Mouse (Mus musculus) hindbrain, postnatal 0 days (tissue): ENCODE measurements around the gene Eva1a. TPM values are rescaled to one million over a fixed set of nuclear protein-coding genes. Genes with fewer than 3 reads are reported as not detected.

Source experiments
- ATAC-seq: fragments of 200-750 bp; cut with Nextera tagmentation; 2 replicates; pipeline ENCODE4 v1.8.0; 2017; ENCODE audit warnings: mild to moderate bottlenecking, moderate TSS enrichment, moderate library complexity
- DNase-seq: peaks from one replicate; pipeline ENCODE4 v3.0.0-alpha.2; 2015; ENCODE audit warnings: low spot score
- H3K27ac ChIP-seq: fragments of 300-500 bp; sonication (generic); 2 replicates; pipeline ENCODE4 v1.5.1; 2014; ENCODE audit warnings: mild to moderate bottlenecking
- H3K27me3 ChIP-seq: fragments of 300-500 bp; sonication (generic); 2 replicates; pipeline ENCODE4 v1.6.1; 2014; ENCODE audit warnings: low read length, mixed read lengths; ENCODE audit not compliant: insufficient read depth
- H3K36me3 ChIP-seq: fragments of 300-500 bp; sonication (generic); 2 replicates; pipeline ENCODE4 v1.6.1; 2014; ENCODE audit warnings: low read length, mixed read lengths; ENCODE audit not compliant: insufficient read depth
- H3K4me1 ChIP-seq: fragments of 300-500 bp; sonication (generic); 2 replicates; pipeline ENCODE4 v1.6.1; 2014; ENCODE audit warnings: antibody characterized with exemption, low read length, mixed read lengths; ENCODE audit not compliant: insufficient read depth
- H3K4me2 ChIP-seq: fragments of 300-500 bp; sonication (generic); 2 replicates; pipeline ENCODE4 v1.6.1; 2014; ENCODE audit warnings: low read depth, mild to moderate bottlenecking, low read length, moderate library complexity, mixed read lengths
- H3K4me3 ChIP-seq: fragments of 300-500 bp; sonication (generic); 2 replicates; pipeline ENCODE4 v1.5.1; 2014; ENCODE audit warnings: low read length
- H3K9ac ChIP-seq: fragments of 300-500 bp; sonication (generic); replicated peaks from 2 replicates; pipeline ENCODE4 v1.6.1; 2014; ENCODE audit warnings: mild to moderate bottlenecking, low read length, moderate library complexity, mixed read lengths
- H3K9me3 ChIP-seq: fragments of 300-500 bp; sonication (generic); 2 replicates; pipeline ENCODE4 v1.6.1; 2016; ENCODE audit warnings: low read length, mixed read lengths
- CTCF ChIP-seq: IDR thresholded peaks from 2 replicates; pipeline ENCODE4 v1.5.1; 2016; ENCODE audit warnings: antibody characterized with exemption, control low read depth, low read depth
- WGBS: fragments of 180-500 bp; shearing (Covaris S2); extraction: QIAGEN DNeasy Blood & Tissue Kit; methylation state at CpG from one replicate; pipeline ENCODE4 v1.1.7; 2014; 5-methylcytosine and 5-hydroxymethylcytosine counted together
- polyA plus RNA-seq: library from polyadenylated mRNA; unstranded; fragments of >200 nt; fragmentation: Nextera tagmentation; extraction: Ambion mirVana; gene quantifications from 2 replicates; pipeline ENCODE4 v1.2.1, GENCODE M21; 2015
- total RNA-seq: library from RNA; depleted of rRNA; stranded (reverse); fragments of >200 nt; gene quantifications from 2 replicates; pipeline ENCODE4 v1.2.3, GENCODE M21; 2014

Eva1a gene
- total and polyA plus RNA-seq, 2 experiments from 2014 or later: 1.8 to 2.8 TPM

DNA sequence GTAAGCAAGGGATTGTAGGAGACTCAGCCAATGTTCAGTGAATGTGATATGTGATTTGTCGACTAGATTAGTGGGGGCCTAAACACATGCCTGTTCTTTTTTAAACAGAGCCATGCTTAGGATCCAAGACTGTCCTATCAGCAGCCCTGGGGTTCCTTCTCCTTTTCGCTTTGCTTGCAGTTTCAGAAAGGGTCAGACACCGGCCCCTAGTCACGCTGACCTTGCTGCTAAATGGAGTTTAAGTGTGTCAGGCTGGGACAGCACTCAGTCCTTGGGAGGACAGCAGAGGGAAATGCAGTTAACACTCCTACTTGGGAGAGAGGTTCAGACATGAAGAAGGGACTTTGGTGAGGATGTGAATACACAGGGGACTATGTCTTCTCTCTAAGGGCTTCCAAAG is 3.7 kb downstream of the Eva1a start:
- 82% methylated on average over 4 of the region's 4 CpGs for WGBS
- H3K36me3 ChIP-seq: no peaks in the 10 kb centered on the region
- no peak overlapping the region for H3K4me3 ChIP-seq
- ATAC-seq: no peak
- H3K27ac ChIP-seq: no peak overlapping the region
- no peak for DNase-seq
- no peaks in the 10 kb centered on the region for H3K9me3 ChIP-seq
- H3K9ac ChIP-seq: no peak overlapping the region
- H3K27me3 ChIP-seq: peaks cover 10% of the 10 kb centered on the region; the same call in 1 of the 2 replicates
- no peak overlapping the region for H3K4me2 ChIP-seq
- H3K4me1 ChIP-seq: no peaks in the 10 kb centered on the region
- no peak for TF ChIP-seq CTCF

DNA sequence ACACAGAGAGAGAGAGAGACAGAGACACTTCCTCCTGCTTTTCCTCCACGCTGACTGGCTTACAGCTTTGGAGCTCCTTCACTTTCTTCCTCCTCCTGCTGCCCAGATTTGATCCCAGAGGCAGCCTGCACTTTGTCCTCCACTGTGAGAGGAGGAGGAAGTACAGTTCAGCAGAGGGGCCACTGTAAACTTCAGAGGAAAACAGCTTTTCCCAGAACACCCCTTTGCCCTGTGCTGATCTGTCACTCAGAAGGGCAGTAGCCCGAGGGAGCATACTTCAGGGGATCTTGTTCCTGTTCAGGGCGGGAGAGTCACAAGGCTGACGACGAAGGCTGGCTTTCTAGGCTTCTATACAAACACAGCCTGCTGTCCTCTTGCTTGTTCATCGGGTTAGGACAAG is 7.1 kb downstream of the Eva1a start:
- 61% methylated on average over 6 of the region's 6 CpGs for WGBS
- H3K4me2 ChIP-seq: no peak overlapping the region
- no peak overlapping the region for H3K9ac ChIP-seq
- no peaks in the 10 kb centered on the region for H3K9me3 ChIP-seq
- no peak for TF ChIP-seq CTCF
- H3K4me1 ChIP-seq: no peaks in the 10 kb centered on the region
- no peak overlapping the region for H3K4me3 ChIP-seq
- peaks cover 10% of the 10 kb centered on the region; the same call in 1 of the 2 replicates for H3K27me3 ChIP-seq
- H3K36me3 ChIP-seq: no peaks in the 10 kb centered on the region
- ATAC-seq (no peak), DNase-seq (no peak)
- no peak overlapping the region for H3K27ac ChIP-seq

DNA sequence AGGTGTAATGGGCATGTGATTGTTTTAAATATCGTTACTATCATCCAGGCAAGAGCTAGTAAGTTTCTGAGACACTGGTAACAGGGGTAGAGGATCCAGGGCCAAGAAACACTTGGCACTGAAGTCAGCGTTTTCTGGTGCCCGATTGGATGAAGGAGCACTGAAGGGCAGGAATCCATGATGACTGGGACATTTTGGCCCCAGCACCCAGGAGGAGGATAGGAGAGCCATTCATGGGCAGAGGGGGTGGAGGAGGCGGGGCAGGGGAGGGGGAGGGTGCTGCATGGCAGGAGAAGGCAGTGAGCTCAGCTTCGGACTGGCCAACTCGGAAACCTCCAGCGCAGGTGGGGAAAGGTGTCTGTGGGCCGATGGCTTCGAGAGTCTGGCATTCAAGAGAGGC is 9.4 kb downstream of the Eva1a start:
- H3K27ac ChIP-seq: no peak overlapping the region
- peak; percentile 49; the same call in 1 of the 2 replicates for ATAC-seq
- WGBS: 74% methylated on average over 9 of the region's 9 CpGs
- no peak overlapping the region for H3K4me3 ChIP-seq
- H3K9ac ChIP-seq: no peak overlapping the region
- no peaks in the 10 kb centered on the region for H3K36me3 ChIP-seq
- TF ChIP-seq CTCF: no peak
- no peak for DNase-seq
- H3K9me3 ChIP-seq: no peaks in the 10 kb centered on the region
- H3K27me3 ChIP-seq: no peaks in the 10 kb centered on the region
- no peaks in the 10 kb centered on the region for H3K4me1 ChIP-seq
- no peak overlapping the region for H3K4me2 ChIP-seq

DNA sequence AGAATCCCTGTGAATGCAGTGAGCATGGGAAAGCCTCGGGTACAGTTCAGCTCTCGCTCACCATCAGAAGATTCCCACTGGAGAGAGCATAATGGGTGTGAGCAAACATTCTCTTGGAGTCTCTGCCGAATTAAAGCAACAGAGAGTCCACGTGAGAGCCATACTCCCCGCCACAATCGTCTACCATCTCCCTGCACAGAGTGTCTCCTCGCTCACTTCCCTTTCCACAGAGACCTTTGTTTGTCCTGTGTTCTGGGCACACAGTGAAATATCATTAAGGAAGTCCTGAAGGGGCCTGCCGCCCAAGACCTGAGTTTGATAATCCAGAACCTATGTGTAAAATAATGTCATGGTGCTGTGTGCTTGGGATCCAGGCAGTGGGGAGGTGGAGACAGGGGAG is 10.7 kb downstream of the Eva1a start:
- WGBS: 77% methylated on average over 8 of the region's 8 CpGs
- Histone ChIP-seq H3K4me1 (no peaks in the 10 kb centered on the region), H3K4me2 (no peak overlapping the region), H3K36me3 (no peaks in the 10 kb centered on the region), H3K4me3 (no peak overlapping the region), H3K9me3 (no peaks in the 10 kb centered on the region), H3K27me3 (no peaks in the 10 kb centered on the region), H3K9ac (no peak overlapping the region), H3K27ac (no peak overlapping the region)
- ATAC-seq (no peak), DNase-seq (no peak)
- no peak for TF ChIP-seq CTCF

- WGBS: 94% methylated on average over 6 of the region's 6 CpGs
- Histone ChIP-seq H3K36me3 (no peaks in the 10 kb centered on the region), H3K4me1 (no peaks in the 10 kb centered on the region), H3K9me3 (no peaks in the 10 kb centered on the region), H3K4me2 (no peak overlapping the region), H3K9ac (no peak overlapping the region), H3K27ac (no peak overlapping the region), H3K4me3 (no peak overlapping the region), H3K27me3 (no peaks in the 10 kb centered on the region)
- no peak for DNase-seq
- no peak for TF ChIP-seq CTCF
- ATAC-seq: no peak
Measured at GRCm38 (mm10) chr6:82052047-82052725, 11.3 kb downstream of the Eva1a start.

- Histone ChIP-seq H3K4me1 (no peaks in the 10 kb centered on the region), H3K4me2 (no peak overlapping the region), H3K36me3 (no peaks in the 10 kb centered on the region), H3K9ac (no peak overlapping the region), H3K27me3 (no peaks in the 10 kb centered on the region), H3K4me3 (no peak overlapping the region), H3K9me3 (no peaks in the 10 kb centered on the region), H3K27ac (no peak overlapping the region)
- 82% methylated on average over 2 of the region's 2 CpGs for WGBS
- no peak for TF ChIP-seq CTCF
- ATAC-seq: no peak
- DNase-seq: no peak
Measured at GRCm38 (mm10) chr6:82052726-82053118, 11.9 kb downstream of the Eva1a start.

DNA sequence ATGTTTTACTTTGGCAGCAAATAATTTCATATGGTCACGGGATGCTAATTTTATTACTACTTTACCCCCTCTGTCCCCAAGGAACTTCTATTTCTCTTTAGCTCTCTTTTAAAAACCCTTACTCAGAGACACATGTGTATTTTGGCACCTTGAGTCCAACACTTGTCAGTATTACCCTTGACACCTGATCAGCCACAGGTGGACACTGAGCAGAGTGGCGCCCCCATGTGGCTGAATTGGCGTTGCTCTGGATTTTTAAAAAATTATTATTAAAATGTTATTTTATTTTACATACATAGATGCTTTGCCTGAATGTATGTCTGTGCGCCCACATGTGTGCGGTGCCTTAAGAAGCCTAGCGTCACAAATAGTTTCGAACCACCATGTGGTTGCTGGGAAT is 14.0 kb downstream of the Eva1a start:
- Histone ChIP-seq H3K9me3 (no peaks in the 10 kb centered on the region), H3K4me3 (no peak overlapping the region), H3K36me3 (no peaks in the 10 kb centered on the region), H3K4me2 (no peak overlapping the region), H3K27me3 (no peaks in the 10 kb centered on the region), H3K27ac (no peak overlapping the region), H3K9ac (no peak overlapping the region), H3K4me1 (no peaks in the 10 kb centered on the region)
- DNase-seq (no peak), ATAC-seq (no peak)
- WGBS: 76% methylated on average over 7 of the region's 7 CpGs
- TF ChIP-seq CTCF: peak; percentile 21; the same call in 1 of the 2 replicates
